Mouse (Mus musculus): Measurements from ENCODE around the gene Zfp788. TPM values are rescaled to one million over a fixed set of nuclear protein-coding genes. Genes with fewer than 3 reads are reported as not detected.
"Not testable (repeated sequence)": the region's sequence is repeated elsewhere in the genome, so short reads cannot be mapped to it uniquely, and the experiment has no call there.

The Zfp788 gene
- 5.9 and 6.4 TPM in 2 replicates for polyA plus RNA-seq (2015; fragmentation: Nextera tagmentation; extraction: Ambion mirVana)

GRCm38 (mm10) chr7:41632409-41633220, at the start of gene Zfp788:
TSS of gene Zfp788 (plus strand) at chr7:41633203.
- H3K27me3 ChIP-seq (ENCODE audit: control insufficient read depth, insufficient read depth, low read length) = no peaks in the 10 kb centered on the region
- peak within 1 kb of the TSS; percentile 95 for H3K4me2 ChIP-seq (ENCODE audit: low read depth, low read length)
- peak within 1 kb of the TSS; percentile 72 for H3K4me3 ChIP-seq (ENCODE audit: low read length)
- H3K27ac ChIP-seq (ENCODE audit: low read length) = peak within 1 kb of the TSS; percentile 98
- ATAC-seq (replicated peaks; ENCODE audit: extremely low read depth, insufficient read depth, low FRiP score) = peak; percentile 98
- 0 out of 2 replicates have a peak, but pooled peaks cover 5% of the 10 kb centered on the region for H3K4me1 ChIP-seq (ENCODE audit: control insufficient read depth, insufficient read depth, low read length)
- peak within 1 kb of the TSS; percentile 85 for H3K9ac ChIP-seq (ENCODE audit: low read length)
- 2% methylated on average over 27 of the region's 27 CpGs for WGBS
- peaks cover 25% of the 10 kb centered on the region for H3K36me3 ChIP-seq (ENCODE audit: control insufficient read depth, insufficient read depth)
- peaks cover 4% of the 10 kb centered on the region for H3K9me3 ChIP-seq (replicated peaks; ENCODE audit: control insufficient read depth, low read length)

DNA sequence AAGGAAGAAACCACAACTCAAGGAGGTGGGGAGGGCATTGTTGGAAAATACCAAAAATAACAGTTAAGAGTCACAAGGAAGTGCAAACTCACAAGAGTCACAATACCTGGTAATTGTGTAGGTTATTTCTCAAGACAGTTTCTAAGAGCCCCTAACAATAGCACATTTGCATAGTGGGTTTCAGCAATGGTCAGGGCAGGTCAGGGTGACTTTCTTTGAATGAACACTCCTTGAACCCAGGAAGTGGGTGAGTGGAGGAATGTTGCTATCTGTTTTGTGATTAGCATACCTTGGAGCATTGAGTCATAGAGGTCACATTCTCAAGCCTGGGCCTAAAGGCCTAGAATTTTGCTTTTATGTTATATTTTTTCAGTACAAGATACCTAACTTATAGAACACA, 45.2 kb upstream of the Zfp788 start:
- not testable (repeated sequence) for H3K27ac ChIP-seq (ENCODE audit: low read length); H3K4me1 ChIP-seq (ENCODE audit: control insufficient read depth, insufficient read depth, low read length); H3K4me2 ChIP-seq (ENCODE audit: low read depth, low read length); H3K27me3 ChIP-seq (ENCODE audit: control insufficient read depth, insufficient read depth, low read length); ATAC-seq (replicated peaks; ENCODE audit: extremely low read depth, insufficient read depth, low FRiP score); H3K4me3 ChIP-seq (ENCODE audit: low read length); H3K9ac ChIP-seq (ENCODE audit: low read length); H3K36me3 ChIP-seq (ENCODE audit: control insufficient read depth, insufficient read depth)
- H3K9me3 ChIP-seq (replicated peaks; ENCODE audit: control insufficient read depth, low read length) = peaks cover 10% of the 10 kb centered on the region

- H3K4me1 ChIP-seq (ENCODE audit: control insufficient read depth, insufficient read depth, low read length) = peaks cover 6% of the 10 kb centered on the region
- peak overlapping the region; percentile 78 for H3K4me3 ChIP-seq (ENCODE audit: low read length)
- peak overlapping the region; percentile 84 for H3K4me2 ChIP-seq (ENCODE audit: low read depth, low read length)
- no peak for ATAC-seq (replicated peaks; ENCODE audit: extremely low read depth, insufficient read depth, low FRiP score)
- no peaks in the 10 kb centered on the region for H3K36me3 ChIP-seq (ENCODE audit: control insufficient read depth, insufficient read depth)
- 47% methylated on average over 5 of the region's 5 CpGs for WGBS
- no peaks in the 10 kb centered on the region for H3K27me3 ChIP-seq (ENCODE audit: control insufficient read depth, insufficient read depth, low read length)
- peak overlapping the region; percentile 35; the same call in 1 of the 2 replicates for H3K27ac ChIP-seq (ENCODE audit: low read length)
- H3K9me3 ChIP-seq (replicated peaks; ENCODE audit: control insufficient read depth, low read length) = no peaks in the 10 kb centered on the region
- H3K9ac ChIP-seq (ENCODE audit: low read length) = peak overlapping the region; percentile 77
Measured at GRCm38 (mm10) chr7:41598615-41599014, 34.4 kb upstream of the Zfp788 start.

- under 1% methylated on average over 41 of the region's 41 CpGs for WGBS
- H3K4me3 ChIP-seq (ENCODE audit: low read length) = peak within 1 kb of the TSS; percentile 78
- H3K36me3 ChIP-seq (ENCODE audit: control insufficient read depth, insufficient read depth) = no peaks in the 10 kb centered on the region
- peak within 1 kb of the TSS; percentile 84 for H3K4me2 ChIP-seq (ENCODE audit: low read depth, low read length)
- peaks cover 6% of the 10 kb centered on the region for H3K4me1 ChIP-seq (ENCODE audit: control insufficient read depth, insufficient read depth, low read length)
- H3K27ac ChIP-seq (ENCODE audit: low read length) = peak within 1 kb of the TSS; percentile 58
- ATAC-seq (replicated peaks; ENCODE audit: extremely low read depth, insufficient read depth, low FRiP score) = peak; percentile 96
- peak within 1 kb of the TSS; percentile 77 for H3K9ac ChIP-seq (ENCODE audit: low read length)
- H3K9me3 ChIP-seq (replicated peaks; ENCODE audit: control insufficient read depth, low read length) = no peaks in the 10 kb centered on the region
- H3K27me3 ChIP-seq (ENCODE audit: control insufficient read depth, insufficient read depth, low read length) = no peaks in the 10 kb centered on the region
Measured at GRCm38 (mm10) chr7:41599034-41599813, 33.8 kb upstream of the Zfp788 start, which contains the start of gene 2610021A01Rik. TSS of gene 2610021A01Rik (plus strand) at chr7:41599230.

DNA sequence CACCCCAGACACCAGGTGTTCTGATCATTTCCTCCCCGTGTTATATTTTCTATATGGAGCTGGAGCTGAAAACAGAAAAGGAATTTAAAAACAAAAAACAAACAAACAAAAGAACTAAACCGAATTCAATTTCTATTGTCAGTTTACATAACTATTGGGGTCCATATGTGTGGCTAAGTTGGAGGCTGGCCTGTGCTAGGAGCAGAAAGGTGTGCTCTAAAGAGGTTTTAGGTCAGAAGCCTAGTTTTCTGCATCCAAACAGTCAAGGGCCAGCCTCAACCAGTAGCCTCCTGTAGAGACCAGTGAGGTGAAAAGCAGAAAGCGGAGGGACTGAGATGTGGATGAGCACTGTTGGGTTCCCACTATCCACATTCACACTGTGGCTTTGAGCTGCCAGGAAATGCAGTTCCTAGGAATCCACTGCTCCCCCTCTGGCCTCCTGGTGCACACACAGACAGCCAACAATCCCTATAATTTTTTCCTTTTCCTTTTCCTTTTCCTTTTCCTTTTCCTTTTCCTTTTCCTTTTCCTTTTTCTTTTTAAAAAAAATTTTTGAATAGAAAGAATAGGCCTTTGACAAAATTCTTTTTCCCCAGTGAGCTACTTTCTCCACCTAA, 33.0 kb upstream of the Zfp788 start:
- ATAC-seq (replicated peaks; ENCODE audit: extremely low read depth, insufficient read depth, low FRiP score) = no peak
- peaks cover 6% of the 10 kb centered on the region for H3K4me1 ChIP-seq (ENCODE audit: control insufficient read depth, insufficient read depth, low read length)
- H3K27ac ChIP-seq (ENCODE audit: low read length) = 0 out of 2 replicates have a peak overlapping the region, but pooled peaks have one; percentile 58
- H3K9ac ChIP-seq (ENCODE audit: low read length) = peak overlapping the region; percentile 77
- 20% methylated on average over 3 of the region's 3 CpGs for WGBS
- H3K9me3 ChIP-seq (replicated peaks; ENCODE audit: control insufficient read depth, low read length) = no peaks in the 10 kb centered on the region
- no peaks in the 10 kb centered on the region for H3K27me3 ChIP-seq (ENCODE audit: control insufficient read depth, insufficient read depth, low read length)
- peak overlapping the region; percentile 78 for H3K4me3 ChIP-seq (ENCODE audit: low read length)
- peak overlapping the region; percentile 84 for H3K4me2 ChIP-seq (ENCODE audit: low read depth, low read length)
- no peaks in the 10 kb centered on the region for H3K36me3 ChIP-seq (ENCODE audit: control insufficient read depth, insufficient read depth)

- Histone ChIP-seq H3K27ac (ENCODE audit: low read length) (no peak overlapping the region), H3K27me3 (ENCODE audit: control insufficient read depth, insufficient read depth, low read length) (no peaks in the 10 kb centered on the region), H3K4me1 (ENCODE audit: control insufficient read depth, insufficient read depth, low read length) (no peaks in the 10 kb centered on the region), H3K4me2 (ENCODE audit: low read depth, low read length) (no peak overlapping the region), H3K36me3 (ENCODE audit: control insufficient read depth, insufficient read depth) (peaks cover 20% of the 10 kb centered on the region; the same call in 1 of the 2 replicates), H3K9ac (ENCODE audit: low read length) (no peak overlapping the region), H3K9me3 (replicated peaks; ENCODE audit: control insufficient read depth, low read length) (no peaks in the 10 kb centered on the region), H3K4me3 (ENCODE audit: low read length) (no peak overlapping the region)
- ATAC-seq (replicated peaks; ENCODE audit: extremely low read depth, insufficient read depth, low FRiP score) = no peak
- 74% methylated on average over 3 of the region's 3 CpGs for WGBS
Measured at GRCm38 (mm10) chr7:41611654-41612053, 21.3 kb upstream of the Zfp788 start.

- H3K27ac ChIP-seq (ENCODE audit: low read length); H3K4me3 ChIP-seq (ENCODE audit: low read length); H3K4me1 ChIP-seq (ENCODE audit: control insufficient read depth, insufficient read depth, low read length); H3K9ac ChIP-seq (ENCODE audit: low read length); H3K9me3 ChIP-seq (replicated peaks; ENCODE audit: control insufficient read depth, low read length); H3K27me3 ChIP-seq (ENCODE audit: control insufficient read depth, insufficient read depth, low read length); ATAC-seq (replicated peaks; ENCODE audit: extremely low read depth, insufficient read depth, low FRiP score); H3K4me2 ChIP-seq (ENCODE audit: low read depth, low read length): not testable (repeated sequence)
- H3K36me3 ChIP-seq (ENCODE audit: control insufficient read depth, insufficient read depth) = peaks cover 20% of the 10 kb centered on the region; the same call in 1 of the 2 replicates
- 96% methylated on average over 1 of the region's 1 CpGs for WGBS
Measured at GRCm38 (mm10) chr7:41616241-41616640, 16.8 kb upstream of the Zfp788 start.

DNA sequence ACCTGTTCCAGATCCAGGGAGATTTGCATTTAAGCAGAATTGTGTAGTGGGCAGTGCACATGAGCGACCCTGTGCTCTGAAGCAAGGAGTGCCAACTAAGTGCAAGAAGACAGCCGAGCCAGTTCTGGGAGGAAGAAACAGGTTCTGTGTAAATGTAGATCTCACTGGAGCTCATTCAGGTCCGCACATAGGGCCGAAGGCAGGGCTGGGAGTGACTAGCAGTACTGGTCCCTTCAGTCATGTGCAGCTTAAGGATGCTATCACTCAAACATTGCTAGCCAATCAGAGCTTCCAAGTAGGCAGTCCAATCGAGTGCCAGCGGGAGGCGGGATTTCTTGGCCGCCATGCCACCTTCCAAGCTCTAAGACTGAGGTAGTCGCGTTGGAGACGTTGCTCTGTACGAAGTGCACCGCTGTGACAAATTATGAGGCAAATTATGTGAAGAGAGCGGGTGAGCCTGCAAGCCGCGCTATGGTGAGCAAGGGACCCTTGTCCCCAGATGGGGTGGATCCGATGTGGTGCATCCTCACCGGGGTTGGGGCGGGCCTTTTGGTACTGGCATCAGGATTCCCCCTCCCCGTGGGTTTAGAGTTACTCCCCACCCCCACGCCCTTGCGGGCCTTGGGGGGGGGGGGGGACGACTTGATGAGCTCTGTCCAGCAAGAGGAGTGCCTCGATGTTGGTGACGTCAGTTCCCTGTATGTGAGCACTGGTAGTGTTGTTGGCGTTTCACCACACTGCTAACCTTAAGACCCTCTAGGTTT, 400 bp downstream of the Zfp788 start:
- H3K4me2 ChIP-seq (ENCODE audit: low read depth, low read length) = peak overlapping the region; percentile 95
- H3K27me3 ChIP-seq (ENCODE audit: control insufficient read depth, insufficient read depth, low read length) = no peaks in the 10 kb centered on the region
- peaks cover 22% of the 10 kb centered on the region for H3K36me3 ChIP-seq (ENCODE audit: control insufficient read depth, insufficient read depth)
- 0 out of 2 replicates have a peak, but pooled peaks cover 5% of the 10 kb centered on the region for H3K4me1 ChIP-seq (ENCODE audit: control insufficient read depth, insufficient read depth, low read length)
- H3K4me3 ChIP-seq (ENCODE audit: low read length) = peak overlapping the region; percentile 72
- ATAC-seq (replicated peaks; ENCODE audit: extremely low read depth, insufficient read depth, low FRiP score) = peak; percentile 95
- H3K27ac ChIP-seq (ENCODE audit: low read length) = peak overlapping the region; percentile 98
- peaks cover 4% of the 10 kb centered on the region for H3K9me3 ChIP-seq (replicated peaks; ENCODE audit: control insufficient read depth, low read length)
- under 1% methylated on average over 26 of the region's 26 CpGs for WGBS
- peak overlapping the region; percentile 85 for H3K9ac ChIP-seq (ENCODE audit: low read length)

All from heart, embryonic 16.5 days (tissue).